Mouse (Mus musculus): Measurements from ENCODE around the gene Bhlhe23.

The Bhlhe23 gene

GRCm38 (mm10) chr2:180776793-180777192 lies at the start of gene Bhlhe23:
Gene Bhlhe23, minus strand, starts transcription at chr2:180776900.
- no peak for DNase-seq (ENCODE audit: extremely low spot score, low spot score)

GRCm38 (mm10) chr2:180825147-180825941 lies 48.6 kb upstream of the Bhlhe23 start:
- no peak for DNase-seq (ENCODE audit: extremely low spot score, low spot score)

GRCm38 (mm10) chr2:180824724-180825123 lies 48.0 kb upstream of the Bhlhe23 start:
- DNase-seq (ENCODE audit: extremely low spot score, low spot score): no peak

- DNase-seq (ENCODE audit: extremely low spot score, low spot score): no peak
Observed at GRCm38 (mm10) chr2:180824061-180824460, 47.4 kb upstream of the Bhlhe23 start.

- peak; percentile 26 for DNase-seq (ENCODE audit: extremely low spot score, low spot score)
Observed at GRCm38 (mm10) chr2:180822476-180822875, 45.8 kb upstream of the Bhlhe23 start.

- DNase-seq (ENCODE audit: extremely low spot score, low spot score): no peak
Observed at GRCm38 (mm10) chr2:180819504-180819903, 42.8 kb upstream of the Bhlhe23 start.

GRCm38 (mm10) chr2:180816440-180817065 lies 39.9 kb upstream of the Bhlhe23 start:
- no peak for DNase-seq (ENCODE audit: extremely low spot score, low spot score)

GRCm38 (mm10) chr2:180813982-180814568 lies 37.4 kb upstream of the Bhlhe23 start:
- no peak for DNase-seq (ENCODE audit: extremely low spot score, low spot score)

GRCm38 (mm10) chr2:180811002-180811401 lies 34.3 kb upstream of the Bhlhe23 start:
- no peak for DNase-seq (ENCODE audit: extremely low spot score, low spot score)

GRCm38 (mm10) chr2:180809510-180809909 lies 32.8 kb upstream of the Bhlhe23 start:
- DNase-seq (ENCODE audit: extremely low spot score, low spot score): no peak

GRCm38 (mm10) chr2:180805966-180806365 lies 29.3 kb upstream of the Bhlhe23 start:
- DNase-seq (ENCODE audit: extremely low spot score, low spot score): peak; percentile 25

GRCm38 (mm10) chr2:180796008-180796407 lies 19.3 kb upstream of the Bhlhe23 start:
- no peak for DNase-seq (ENCODE audit: extremely low spot score, low spot score)

GRCm38 (mm10) chr2:180795597-180795996 lies 18.9 kb upstream of the Bhlhe23 start:
- no peak for DNase-seq (ENCODE audit: extremely low spot score, low spot score)

- no peak for DNase-seq (ENCODE audit: extremely low spot score, low spot score)
Observed at GRCm38 (mm10) chr2:180794422-180794821, 17.7 kb upstream of the Bhlhe23 start.

GRCm38 (mm10) chr2:180791674-180792073 lies 15.0 kb upstream of the Bhlhe23 start:
- DNase-seq (ENCODE audit: extremely low spot score, low spot score): peak; percentile 58

GRCm38 (mm10) chr2:180788843-180789242 lies 12.1 kb upstream of the Bhlhe23 start:
- DNase-seq (ENCODE audit: extremely low spot score, low spot score): no peak

- no peak for DNase-seq (ENCODE audit: extremely low spot score, low spot score)
Observed at GRCm38 (mm10) chr2:180788386-180788785, 11.7 kb upstream of the Bhlhe23 start.

- no peak for DNase-seq (ENCODE audit: extremely low spot score, low spot score)
Observed at GRCm38 (mm10) chr2:180787566-180788232, 11.0 kb upstream of the Bhlhe23 start.

- peak; percentile 50 for DNase-seq (ENCODE audit: extremely low spot score, low spot score)
Observed at GRCm38 (mm10) chr2:180786732-180787131, 10.0 kb upstream of the Bhlhe23 start.

GRCm38 (mm10) chr2:180780282-180780681 lies 3.6 kb upstream of the Bhlhe23 start:
- DNase-seq (ENCODE audit: extremely low spot score, low spot score): no peak

- peak; percentile 64 for DNase-seq (ENCODE audit: extremely low spot score, low spot score)
Observed at GRCm38 (mm10) chr2:180779226-180780104, 2.8 kb upstream of the Bhlhe23 start.

All from neural tube, embryonic 10.5 days (tissue).